Mouse (Mus musculus): ENCODE results near the gene Gm15737.

Gene Gm15737

DNA sequence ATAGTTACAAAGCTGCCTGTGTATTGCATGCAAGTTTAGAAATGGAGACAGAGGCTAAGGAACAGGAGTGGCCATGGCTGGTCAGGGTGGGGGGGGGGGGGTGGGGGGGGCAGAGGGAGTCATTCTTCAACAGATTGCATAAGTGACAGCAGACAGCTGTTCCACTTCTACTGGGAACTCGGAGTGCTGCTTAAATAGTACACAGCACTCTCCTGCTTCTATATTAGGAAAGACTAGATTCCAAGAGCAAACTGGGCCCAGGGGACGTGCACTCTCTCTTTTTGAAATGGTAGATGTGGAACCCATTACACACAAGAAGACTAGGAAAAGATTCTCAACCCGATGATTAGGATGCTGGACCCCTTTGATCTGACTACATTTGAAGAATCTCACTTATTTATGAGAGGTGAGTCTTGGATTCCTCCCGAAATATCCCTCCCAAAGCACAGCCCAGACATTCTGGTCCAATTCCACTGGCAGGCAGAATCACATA is at the start of gene Gm15737:
Gene Gm15737, plus strand, starts transcription at position 269 of the 493 bp plus-strand sequence.
- CTCF ChIA-PET, result interaction anchor here in 1 of 4 experiments (0.6 kb wide), 1 partner anchor 15 kb away, joined by 3 read pairs; no protein-coding TSS in a partner anchor

DNA sequence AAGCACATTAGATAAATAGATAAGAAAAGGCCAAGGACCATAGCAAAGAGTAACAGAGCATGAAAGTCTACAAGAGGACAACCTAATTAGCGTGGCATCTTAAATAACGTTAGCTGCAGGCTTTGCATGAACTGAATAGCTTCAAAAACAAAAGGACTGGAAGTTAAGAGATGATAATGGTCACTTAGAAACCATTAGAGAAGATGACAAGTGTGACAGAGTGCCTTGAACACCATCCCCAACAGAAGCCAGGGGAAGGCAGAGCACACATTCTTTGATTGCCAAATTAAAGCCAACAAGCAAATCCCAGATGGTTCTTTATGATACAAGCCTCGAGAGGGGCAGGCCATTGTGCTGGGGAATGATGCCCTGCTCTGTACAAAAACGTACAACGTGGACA is 47.6 kb upstream of the Gm15737 start:
- CTCF ChIA-PET, result no interaction called here
- POLR2A ChIA-PET, result interaction anchor here in 2 of 4 experiments (0.6 to 2.7 kb wide), 6 partner anchors 9 to 20 kb away, joined by 3 to 7 read pairs (median 4); no protein-coding TSS in a partner anchor

More for the DNA sequence above, at the start of gene Gm15737:
- POLR2A ChIA-PET, result interaction anchor here in 2 of 4 experiments (0.6 to 1.4 kb wide), 3 partner anchors 11 to 710 kb away, joined by 3 to 7 read pairs (median 4); no protein-coding TSS in a partner anchor

- ChIA-PET CTCF (no interaction called here), POLR2A (interaction anchor here in 2 of 4 experiments (1.1 to 2.7 kb wide), 4 partner anchors 10 to 20 kb away, joined by 3 to 7 read pairs (median 4); no protein-coding TSS in a partner anchor)
These were observed 47.2 kb upstream of the Gm15737 start for GRCm38 (mm10) chr6:92822006-92822405.

DNA sequence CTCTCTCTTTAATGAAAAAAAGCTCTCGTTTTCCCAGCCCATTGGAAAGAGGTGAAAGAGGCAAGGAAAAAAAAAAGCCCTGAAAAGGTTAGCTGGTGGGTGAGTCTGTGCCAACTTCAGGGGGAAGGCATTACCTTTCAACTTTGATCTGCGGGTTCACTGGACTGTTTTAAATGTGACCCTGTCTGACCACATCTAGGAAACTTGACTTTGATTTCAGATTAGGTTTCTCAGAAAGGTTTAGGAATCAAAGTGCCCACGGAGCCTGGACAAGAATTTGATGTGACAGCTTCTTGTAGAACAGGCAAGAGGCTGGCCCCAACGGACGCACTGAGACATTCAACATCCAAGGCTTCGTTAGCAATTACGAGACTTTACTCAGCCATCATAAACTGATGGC is 45.2 kb upstream of the Gm15737 start:
- CTCF ChIA-PET, result interaction anchor here in 1 of 4 experiments (0.6 kb wide), 1 partner anchor 13 kb away, joined by 3 read pairs; no protein-coding TSS in a partner anchor

DNA sequence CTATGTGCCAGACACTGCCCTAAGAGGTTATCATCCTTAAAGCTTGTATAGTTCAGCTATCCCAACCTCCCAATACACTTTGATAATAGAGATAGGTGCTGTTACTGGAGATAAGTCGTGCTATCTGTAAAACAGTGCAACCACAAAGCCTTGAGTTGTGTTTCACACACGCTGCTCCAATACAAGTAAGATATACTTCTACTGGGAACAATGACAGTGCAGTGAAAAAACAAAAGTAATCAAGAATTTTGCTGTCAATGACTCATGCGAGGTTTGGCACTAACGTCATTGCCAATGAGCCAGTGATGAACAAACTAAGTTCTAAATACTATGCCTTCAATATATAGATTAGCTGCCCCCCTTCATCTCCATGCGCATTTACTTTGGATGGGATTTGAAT is 42.6 kb upstream of the Gm15737 start:
- CTCF ChIA-PET, result interaction anchor here in 1 of 4 experiments (1.1 kb wide), 1 partner anchor 51 kb away, joined by 3 read pairs; no protein-coding TSS in a partner anchor

More for the DNA sequence above, 45.2 kb upstream of the Gm15737 start:
- POLR2A ChIA-PET, result interaction anchor here in 1 of 4 experiments (0.7 to 10.0 kb wide), 4 partner anchors 8 to 101 kb away, joined by 3 to 81 read pairs (median 3); partner anchors contain the start of gene A730049H05Rik

DNA sequence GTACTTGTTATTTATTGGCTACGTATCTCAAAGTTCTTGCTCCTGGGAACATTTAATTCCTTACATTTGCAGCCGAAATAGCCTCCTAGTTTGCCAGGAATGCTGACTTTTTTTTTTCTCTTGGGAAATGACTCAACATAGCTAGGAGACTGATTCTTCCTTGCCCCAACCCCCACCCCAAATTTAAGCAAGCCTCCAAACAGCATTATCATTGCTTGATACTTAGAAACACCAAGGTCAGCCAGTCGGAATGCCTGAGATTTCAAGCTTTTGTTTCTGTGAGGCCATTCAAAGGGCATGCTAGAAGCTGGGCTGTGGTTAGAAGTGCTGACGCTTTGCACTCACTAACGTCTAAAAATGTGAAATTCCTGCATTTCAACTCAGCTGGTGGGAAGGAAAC is 41.8 kb upstream of the Gm15737 start:
- ChIA-PET POLR2A (interaction anchor here (0.6 to 10.0 kb wide), 16 partner anchors 8 to 74 kb away, joined by 3 to 81 read pairs (median 4); partner anchors contain the start of gene A730049H05Rik (in 1 of the 4)), CTCF (no interaction called here)

More for the DNA sequence above, 42.6 kb upstream of the Gm15737 start:
- POLR2A ChIA-PET, result interaction anchor here in 3 of 4 experiments (0.6 to 10.0 kb wide), 9 partner anchors 9 to 1539 kb away, joined by 3 to 81 read pairs (median 4); partner anchors contain the start of gene A730049H05Rik (in 1 of the 3)

DNA sequence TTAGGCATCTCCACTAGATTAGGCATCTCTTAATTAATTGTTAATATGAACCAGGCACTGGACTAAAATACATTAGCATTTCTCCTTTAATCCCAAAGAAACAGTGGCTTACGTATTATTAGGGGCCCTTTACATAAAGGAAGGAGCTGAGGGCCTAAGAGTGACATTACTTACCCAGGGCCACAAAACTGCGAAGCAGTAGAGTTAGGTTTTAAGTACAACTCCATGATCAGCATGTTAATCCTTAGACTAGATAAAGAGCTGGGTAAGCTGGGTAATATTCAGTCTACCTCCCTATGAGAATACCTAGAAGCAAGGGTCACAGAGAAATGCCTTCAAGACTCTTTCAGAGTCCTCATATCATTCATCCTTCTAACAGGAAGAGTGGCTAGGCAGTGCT is 40.0 kb upstream of the Gm15737 start:
- ChIA-PET CTCF (no interaction called here), POLR2A (interaction anchor here in 1 of 4 experiments (2.4 to 10.0 kb wide), 3 partner anchors 11 to 17 kb away, joined by 6 to 81 read pairs (median 7); partner anchors contain the start of gene A730049H05Rik)

DNA sequence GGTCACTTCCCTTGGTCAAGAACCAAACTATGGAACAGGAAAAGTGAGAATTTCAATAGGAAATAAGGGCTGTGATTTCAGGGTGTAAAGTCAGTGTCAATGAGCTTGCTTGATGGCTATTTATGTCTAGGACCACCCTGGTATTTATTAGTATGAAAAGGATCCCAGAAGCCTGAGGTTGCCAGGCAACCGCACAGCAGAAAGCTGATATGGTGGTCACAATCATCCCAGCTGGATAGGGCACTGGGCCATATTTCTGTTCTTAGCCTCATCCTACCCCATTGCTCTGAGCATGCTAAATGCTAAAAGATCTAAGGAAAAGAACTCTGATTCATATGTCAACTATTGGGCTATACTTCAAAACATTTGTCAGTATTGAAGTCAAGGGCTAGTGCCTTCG is 38.1 kb upstream of the Gm15737 start:
- ChIA-PET POLR2A (interaction anchor here in 2 of 4 experiments (1.1 to 10.0 kb wide), 2 partner anchors 9 to 11 kb away, joined by 3 to 81 read pairs; no protein-coding TSS in a partner anchor), CTCF (no interaction called here)

DNA sequence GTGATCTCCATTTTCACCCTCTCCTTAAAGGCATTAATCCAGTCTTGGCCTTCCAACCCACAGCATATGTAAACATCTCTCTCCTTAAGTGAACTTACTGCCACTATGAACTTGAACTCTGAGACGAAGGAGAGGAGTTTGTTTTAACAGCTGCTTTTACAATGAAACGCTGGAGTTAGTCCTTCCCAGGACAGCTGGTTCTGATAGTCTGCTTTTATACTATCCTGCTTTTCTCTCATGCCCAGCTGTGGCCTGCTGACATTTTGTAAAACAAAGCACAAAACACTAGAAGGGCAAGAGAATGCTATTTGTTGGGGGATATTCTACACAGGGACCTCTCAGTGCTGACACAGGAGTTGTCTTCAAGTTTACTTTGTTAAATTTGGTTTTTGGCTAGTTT is 27.2 kb upstream of the Gm15737 start:
- ChIA-PET CTCF (interaction anchor here in 1 of 4 experiments (0.5 kb wide), 1 partner anchor 55 kb away, joined by 8 read pairs; no protein-coding TSS in a partner anchor), POLR2A (interaction anchor here in 3 of 4 experiments (0.6 to 8.5 kb wide), 26 partner anchors 8 to 596 kb away, joined by 3 to 81 read pairs (median 4); partner anchors contain the start of gene A730049H05Rik (in 2 of the 3))

DNA sequence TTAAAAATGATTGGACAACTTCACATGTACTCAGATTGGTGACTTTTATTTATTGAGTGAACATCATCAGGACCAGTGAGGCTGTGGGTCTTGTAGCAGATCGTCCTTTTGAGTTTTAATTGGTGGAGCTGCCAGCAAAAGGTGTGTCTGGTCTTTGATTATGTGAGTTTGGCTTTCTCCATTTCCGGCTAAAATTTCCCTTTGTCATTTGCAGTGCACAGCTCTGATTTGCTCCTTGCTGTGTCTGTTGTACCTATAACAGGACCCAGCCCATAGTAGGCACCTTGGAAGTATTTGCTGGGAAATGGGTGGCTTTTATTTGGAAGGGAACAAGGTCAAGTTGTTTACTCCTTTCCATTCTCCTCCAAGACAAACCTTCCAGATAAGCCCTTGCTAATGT is 25.7 kb upstream of the Gm15737 start:
- POLR2A ChIA-PET, result interaction anchor here (0.8 to 8.5 kb wide), 17 partner anchors 10 to 746 kb away, joined by 3 to 81 read pairs (median 5); partner anchors contain the start of gene A730049H05Rik (in 1 of the 4)
- CTCF ChIA-PET, result no interaction called here

DNA sequence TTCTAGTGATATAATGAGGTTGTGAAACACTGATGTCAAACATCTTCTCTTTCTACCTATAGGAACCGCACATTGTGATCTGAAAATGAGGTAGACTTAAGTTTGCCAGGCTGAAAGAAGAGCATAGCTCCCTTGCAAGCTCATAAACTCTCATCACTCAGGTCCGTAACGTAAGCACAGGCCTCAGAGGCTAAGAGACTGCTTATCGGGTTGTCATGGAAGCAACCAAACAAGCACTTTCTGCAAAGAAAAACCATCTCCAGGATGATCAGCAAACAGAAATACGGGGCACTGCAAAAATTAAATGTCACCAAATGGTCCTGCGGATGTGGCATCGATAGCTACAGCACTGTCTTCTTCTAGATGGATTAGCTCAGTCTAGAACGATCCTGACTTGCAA is 23.3 kb upstream of the Gm15737 start:
- ChIA-PET CTCF (interaction anchor here in 1 of 4 experiments (0.7 kb wide), 1 partner anchor 1811 kb away, joined by 3 read pairs; no protein-coding TSS in a partner anchor), POLR2A (interaction anchor here in 2 of 4 experiments (0.6 to 4.0 kb wide), 8 partner anchors 9 to 94 kb away, joined by 3 to 26 read pairs (median 4); partner anchors contain the start of gene A730049H05Rik (in 1 of the 2))

GRCm38 (mm10) chr6:92846614-92847013 is 22.5 kb upstream of the Gm15737 start:
- CTCF ChIA-PET, result interaction anchor here in 1 of 4 experiments (0.6 kb wide), 1 partner anchor 331 kb away, joined by 3 read pairs; no protein-coding TSS in a partner anchor
- POLR2A ChIA-PET, result interaction anchor here in 2 of 4 experiments (1.2 to 4.0 kb wide), 5 partner anchors 9 to 35 kb away, joined by 3 to 26 read pairs (median 6); partner anchors contain the start of gene A730049H05Rik (in 1 of the 2)

GRCm38 (mm10) chr6:92849208-92849607 is 19.9 kb upstream of the Gm15737 start:
- POLR2A ChIA-PET, result interaction anchor here in 1 of 4 experiments (1.2 to 2.5 kb wide), 3 partner anchors 8 to 45 kb away, joined by 3 to 10 read pairs (median 5); no protein-coding TSS in a partner anchor
- CTCF ChIA-PET, result no interaction called here

GRCm38 (mm10) chr6:92850250-92850649 is 18.9 kb upstream of the Gm15737 start:
- ChIA-PET POLR2A (interaction anchor here in 2 of 4 experiments (1.1 to 2.5 kb wide), 5 partner anchors 8 to 46 kb away, joined by 3 to 10 read pairs (median 3); no protein-coding TSS in a partner anchor), CTCF (no interaction called here)

DNA sequence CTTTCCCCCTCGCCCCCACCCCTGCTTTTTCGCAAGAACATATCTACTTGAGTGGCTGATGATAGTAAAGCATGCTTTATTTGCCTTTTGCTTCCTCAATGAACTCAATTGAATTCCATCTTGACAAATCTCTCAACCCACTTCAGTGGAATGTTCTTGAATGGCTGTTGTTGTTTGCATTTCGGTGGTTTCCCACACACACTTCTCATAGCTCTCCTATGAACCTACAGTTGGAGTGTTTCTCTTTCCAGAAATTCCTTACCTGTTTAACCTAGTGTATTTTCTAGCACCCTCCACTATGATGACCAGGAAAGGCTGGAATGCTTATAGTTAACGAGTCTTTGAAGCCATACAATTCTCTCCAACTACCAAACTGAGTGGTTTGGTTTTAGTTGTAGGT is 14.3 kb upstream of the Gm15737 start:
- ChIA-PET CTCF (interaction anchor here in 1 of 4 experiments (0.6 kb wide), 1 partner anchor 68 kb away, joined by 5 read pairs; no protein-coding TSS in a partner anchor), POLR2A (interaction anchor here in 2 of 4 experiments (1.9 to 4.4 kb wide), 3 partner anchors 10 to 52 kb away, joined by 4 to 26 read pairs (median 7); partner anchors contain the start of gene Gm15737 (in 1 of the 2))

DNA sequence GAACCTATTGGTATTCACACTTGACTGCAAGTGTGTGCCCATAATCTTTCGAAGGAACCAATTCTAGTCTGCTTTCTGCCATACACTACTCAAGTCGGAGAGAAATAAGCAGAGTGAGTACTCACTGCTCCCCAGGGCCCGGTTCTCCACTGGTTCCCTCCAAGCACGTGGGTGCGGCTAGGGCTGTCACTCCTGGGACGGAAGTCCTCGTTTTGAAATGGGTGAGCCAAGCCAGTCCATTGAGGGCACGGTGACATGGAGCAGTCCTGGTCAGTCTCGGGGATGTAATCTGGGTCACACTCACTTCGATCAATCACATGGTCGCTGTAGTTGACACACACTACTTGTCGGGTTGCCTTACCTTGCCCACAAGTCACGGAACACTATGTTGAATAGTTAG is 11.4 kb upstream of the Gm15737 start:
- CTCF ChIA-PET, result no interaction called here
- POLR2A ChIA-PET, result interaction anchor here in 1 of 4 experiments (0.7 to 1.4 kb wide), 2 partner anchors 42 to 393 kb away, joined by 3 to 4 read pairs; partner anchors contain the start of gene A730049H05Rik

GRCm38 (mm10) chr6:92858721-92859510 is 10.2 kb upstream of the Gm15737 start:
- ChIA-PET POLR2A (interaction anchor here in 2 of 4 experiments (0.6 to 1.5 kb wide), 9 partner anchors 8 to 551 kb away, joined by 3 to 4 read pairs (median 3); no protein-coding TSS in a partner anchor), CTCF (no interaction called here)

DNA sequence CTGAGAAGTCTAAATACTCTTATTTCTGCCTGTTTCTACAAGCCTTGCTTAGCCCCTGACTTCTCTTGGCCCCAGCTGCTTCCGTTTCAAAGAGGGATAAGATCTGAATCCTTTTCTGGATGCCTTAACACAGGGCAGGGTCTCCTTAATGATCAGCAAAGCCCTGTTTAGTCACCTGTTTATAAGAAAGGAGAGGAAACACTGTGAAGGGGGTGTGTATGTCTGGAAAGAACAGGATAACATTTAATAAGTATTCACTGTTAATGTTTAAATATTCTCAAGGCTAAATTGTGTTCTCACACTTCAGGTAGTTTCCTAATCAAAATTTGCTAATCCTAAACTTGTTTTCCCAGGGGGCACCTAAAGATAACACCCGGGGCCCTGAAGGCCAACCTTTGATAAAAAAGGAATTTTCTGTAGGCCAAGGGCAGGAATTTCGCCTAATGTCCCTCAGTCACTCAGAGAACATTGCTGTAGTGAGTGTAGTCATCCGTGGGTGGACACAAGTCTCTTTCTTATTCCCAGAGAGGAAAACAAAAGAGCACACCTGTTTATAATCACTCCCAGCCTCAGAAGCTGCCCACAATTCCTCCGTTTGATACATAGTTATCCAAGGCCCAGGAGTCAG is 8.8 kb upstream of the Gm15737 start:
- CTCF ChIA-PET, result no interaction called here
- POLR2A ChIA-PET, result no interaction called here
